Mouse (Mus musculus) c-Kit-negative CD71-positive TER-119-positive erythroid progenitor cells, embryonic 14.5 days (primary cell): ENCODE data around the gene Romo1.
"Not testable (repeated sequence)": the region's sequence is repeated elsewhere in the genome, so short reads cannot be mapped to it uniquely, and the experiment has no call there.

Experiments
- DNase-seq: peaks from one replicate; pipeline ENCODE4 v3.0.0-alpha.2; 2013; ENCODE audit warnings: low read depth, low spot score

Gene Romo1

GRCm38 (mm10) chr2:156143953-156144724 lies at the start of gene Romo1, which contains the start of gene Nfs1:
TSS of gene Romo1 (plus strand) at chr2:156144039.
TSS of gene Nfs1 (minus strand) at chr2:156144186.
- DNase-seq: peak; percentile 72

DNA sequence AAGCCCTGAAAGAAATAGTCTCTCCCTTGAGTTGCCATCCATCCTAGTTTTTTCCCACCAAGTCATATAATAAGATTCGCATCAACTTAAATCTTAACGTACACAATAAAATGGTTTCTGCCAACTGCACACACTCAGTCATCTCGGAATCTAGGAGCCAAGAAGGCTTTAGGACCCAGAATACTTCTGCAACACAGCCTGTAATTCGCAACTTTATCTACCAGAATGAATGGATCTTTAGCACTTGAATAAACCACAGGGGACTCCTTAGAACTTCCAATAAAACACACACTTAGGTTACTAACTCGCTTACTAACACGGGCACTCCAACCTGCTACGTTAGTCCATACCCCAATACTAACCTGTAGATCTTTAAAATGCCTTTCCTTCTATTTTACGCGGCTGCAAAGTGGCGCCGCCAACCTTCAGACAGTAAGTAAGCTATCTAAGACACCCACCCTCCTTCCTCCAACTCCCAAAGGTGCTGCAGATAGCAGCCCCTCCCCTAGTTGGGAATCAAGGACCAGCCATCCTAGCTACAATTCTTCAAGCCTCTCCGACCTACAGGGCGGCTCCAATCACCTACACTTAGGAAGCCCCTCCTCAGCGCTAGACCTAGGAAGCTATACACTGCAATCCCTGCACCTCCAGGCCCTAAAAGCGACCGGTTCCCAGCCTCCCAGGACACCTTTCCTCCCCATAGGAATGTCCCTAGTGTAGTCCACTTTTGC lies 33.0 kb upstream of the Romo1 start:
- DNase-seq: peak; percentile 34

DNA sequence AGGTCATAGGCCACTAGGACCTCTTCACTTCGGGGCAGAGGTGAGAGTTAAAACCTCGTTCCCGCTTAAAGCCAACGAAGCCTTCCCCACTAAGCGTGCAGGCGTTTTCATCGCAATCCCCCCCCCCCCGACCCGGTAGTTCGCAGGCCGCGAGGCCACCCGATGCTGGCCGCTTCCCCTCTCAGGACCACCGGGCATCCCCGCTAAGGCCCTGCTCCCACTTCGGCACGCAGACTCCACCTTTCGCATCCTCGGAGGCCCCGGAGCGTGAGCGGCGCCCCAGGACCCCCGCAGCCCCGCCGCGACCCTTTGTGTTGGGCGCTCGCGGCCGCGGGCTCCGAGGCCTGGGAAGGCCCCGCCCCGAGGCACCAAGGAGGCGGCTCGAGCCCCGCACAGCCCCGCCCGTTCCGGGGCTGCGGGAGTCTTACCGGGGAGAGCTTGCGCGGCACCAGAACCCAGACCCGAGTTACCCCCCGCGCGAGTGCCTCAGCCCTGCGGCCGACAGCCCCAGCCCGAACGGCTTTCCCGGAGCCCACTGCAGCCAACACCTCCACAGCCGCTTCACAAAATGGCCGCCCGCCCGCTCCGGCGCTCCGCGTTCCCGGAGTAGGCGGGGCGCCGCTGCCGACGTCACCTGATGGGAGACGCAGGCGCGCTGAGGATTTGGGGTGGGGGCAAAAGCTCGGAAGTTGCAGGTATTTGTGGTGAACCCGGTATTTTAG lies 32.3 kb upstream of the Romo1 start, which contains the start of the genes Cpne1 and Rbm12:
Gene Cpne1, minus strand, starts transcription at position 608 of the 722 bp plus-strand sequence.
Gene Rbm12, minus strand, starts transcription at position 621 of the 722 bp plus-strand sequence.
- DNase-seq: peak; percentile 71

GRCm38 (mm10) chr2:156112080-156112423 lies 31.8 kb upstream of the Romo1 start:
- not testable (repeated sequence) for DNase-seq

DNA sequence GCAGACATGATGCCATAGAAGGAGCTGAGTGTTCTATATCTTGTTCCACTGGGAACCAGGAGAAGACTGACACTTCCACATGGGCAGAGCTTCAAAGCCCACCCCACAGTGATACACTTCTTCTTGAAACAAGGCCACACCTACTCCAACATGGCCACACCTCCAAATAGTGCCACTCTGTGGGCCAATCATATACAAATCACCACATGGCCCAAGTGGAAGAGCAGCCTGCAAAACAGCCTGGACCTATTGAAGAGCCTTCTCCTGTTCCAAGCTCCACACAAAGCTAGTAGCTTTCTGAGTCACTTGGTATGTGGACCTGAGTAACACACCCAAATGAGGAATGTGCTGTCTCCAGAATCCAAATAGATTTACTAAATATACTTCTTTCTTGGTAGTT lies 24.3 kb upstream of the Romo1 start:
- DNase-seq: no peak

DNA sequence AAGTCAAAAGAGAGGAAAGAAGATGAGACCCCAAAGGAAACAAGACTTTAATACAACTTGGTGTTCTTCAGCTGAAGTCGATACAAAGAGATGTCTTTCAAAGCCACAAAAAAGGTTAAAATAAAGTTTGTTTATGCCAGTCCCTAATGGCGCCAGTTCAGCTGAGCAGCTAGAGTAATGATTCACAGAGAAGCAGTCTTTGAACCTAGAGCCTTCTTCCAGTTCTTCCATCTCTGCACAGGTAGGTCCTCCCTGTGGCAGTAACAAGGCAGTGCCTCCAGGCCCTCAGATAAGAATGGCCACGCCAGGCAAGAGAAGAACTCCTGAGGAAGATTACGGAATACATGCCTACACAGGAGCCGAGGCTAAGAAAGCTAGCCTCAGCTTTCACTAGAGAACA lies 20.1 kb upstream of the Romo1 start:
- DNase-seq: no peak

GRCm38 (mm10) chr2:156126992-156127391 lies 16.8 kb upstream of the Romo1 start, which contains the start of gene Gm28036:
TSS of gene Gm28036 (minus strand) at chr2:156127092.
- DNase-seq: no peak

DNA sequence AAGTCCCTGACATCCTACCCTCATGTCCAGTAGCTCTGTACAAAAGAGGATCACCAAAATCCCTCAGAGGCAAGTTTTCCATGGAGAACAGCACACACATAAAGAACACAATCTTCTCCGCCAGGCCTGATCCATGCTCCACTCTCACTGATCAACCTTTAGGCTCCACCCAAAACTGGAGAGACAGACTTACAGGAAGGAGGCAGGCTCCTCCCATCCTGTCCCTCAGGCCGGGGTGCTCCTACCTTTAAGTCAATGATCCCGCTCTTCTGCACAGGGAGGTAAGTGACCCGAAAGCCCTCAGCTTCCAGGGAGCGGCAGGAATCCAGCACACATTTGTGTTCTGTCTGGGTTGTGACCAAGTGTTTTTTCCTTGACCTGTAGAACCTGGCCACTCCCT lies 9.7 kb upstream of the Romo1 start:
- no peak for DNase-seq

GRCm38 (mm10) chr2:156135695-156136094 lies 8.1 kb upstream of the Romo1 start:
- no peak for DNase-seq

- DNase-seq: no peak
Observed at GRCm38 (mm10) chr2:156142820-156143219, 1.0 kb upstream of the Romo1 start.

- DNase-seq: peak; percentile 32
Observed at GRCm38 (mm10) chr2:156143367-156143766, 472 bp upstream of the Romo1 start.

GRCm38 (mm10) chr2:156145486-156146130 lies 1.8 kb downstream of the Romo1 start:
- DNase-seq: no peak

GRCm38 (mm10) chr2:156146272-156146989 lies 2.6 kb downstream of the Romo1 start:
- no peak for DNase-seq

GRCm38 (mm10) chr2:156147316-156147915 lies 3.6 kb downstream of the Romo1 start:
- no peak for DNase-seq

GRCm38 (mm10) chr2:156151538-156151937 lies 7.7 kb downstream of the Romo1 start:
- DNase-seq: no peak

GRCm38 (mm10) chr2:156165478-156165877 lies 21.6 kb downstream of the Romo1 start:
- no peak for DNase-seq

- DNase-seq: no peak
Observed at GRCm38 (mm10) chr2:156166557-156166956, 22.7 kb downstream of the Romo1 start.

- no peak for DNase-seq
Observed at GRCm38 (mm10) chr2:156177079-156177478, 33.2 kb downstream of the Romo1 start.

GRCm38 (mm10) chr2:156177651-156178050 lies 33.8 kb downstream of the Romo1 start:
- no peak for DNase-seq

DNA sequence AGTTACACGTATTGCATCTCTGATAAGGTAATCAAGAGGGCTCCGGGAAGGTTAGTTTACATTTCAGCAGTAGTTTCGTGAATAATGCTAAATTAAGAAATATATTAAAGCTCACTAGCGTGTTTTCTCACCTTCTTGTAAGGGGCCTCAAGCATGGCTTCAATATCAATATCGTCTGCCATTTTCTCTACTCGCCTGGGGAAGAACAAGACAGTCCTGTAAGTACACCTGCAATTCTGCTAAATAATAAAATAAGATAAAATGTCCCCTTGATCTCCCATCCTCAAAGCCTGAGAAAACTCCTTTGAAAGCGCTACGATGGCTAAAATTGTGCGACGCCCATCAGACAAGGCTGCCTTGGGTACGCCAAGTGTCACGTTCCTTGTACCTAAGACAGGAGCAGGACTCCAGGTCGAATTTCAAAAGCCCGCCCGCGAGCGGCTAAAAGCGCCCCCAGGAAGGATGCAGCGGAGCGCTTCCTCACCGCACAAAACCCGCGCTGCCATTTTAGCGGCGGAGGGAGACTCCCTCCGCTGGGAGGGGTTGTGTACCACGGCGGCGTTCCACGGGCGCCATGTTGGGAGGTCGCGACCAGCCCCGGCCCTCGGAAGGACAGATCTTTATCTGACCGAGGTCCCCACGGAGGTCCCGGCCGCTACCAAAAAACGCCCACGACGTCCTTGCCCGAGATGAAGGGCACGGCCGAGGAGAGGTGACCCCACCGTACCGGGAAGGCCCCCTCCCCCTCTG lies 35.4 kb downstream of the Romo1 start:
- peak; percentile 61 for DNase-seq
